Mouse (Mus musculus): Measurements from ENCODE around the gene Tgfa. TPM values are rescaled to one million over a fixed set of nuclear protein-coding genes. Genes with fewer than 3 reads are reported as not detected.

Gene Tgfa
- total RNA-seq (2021), result under 1 TPM; 0.13 to 0.22 TPM
- long read RNA-seq, experiment 1, result 0 reads
- long read RNA-seq, experiment 2, result 0 reads

DNA sequence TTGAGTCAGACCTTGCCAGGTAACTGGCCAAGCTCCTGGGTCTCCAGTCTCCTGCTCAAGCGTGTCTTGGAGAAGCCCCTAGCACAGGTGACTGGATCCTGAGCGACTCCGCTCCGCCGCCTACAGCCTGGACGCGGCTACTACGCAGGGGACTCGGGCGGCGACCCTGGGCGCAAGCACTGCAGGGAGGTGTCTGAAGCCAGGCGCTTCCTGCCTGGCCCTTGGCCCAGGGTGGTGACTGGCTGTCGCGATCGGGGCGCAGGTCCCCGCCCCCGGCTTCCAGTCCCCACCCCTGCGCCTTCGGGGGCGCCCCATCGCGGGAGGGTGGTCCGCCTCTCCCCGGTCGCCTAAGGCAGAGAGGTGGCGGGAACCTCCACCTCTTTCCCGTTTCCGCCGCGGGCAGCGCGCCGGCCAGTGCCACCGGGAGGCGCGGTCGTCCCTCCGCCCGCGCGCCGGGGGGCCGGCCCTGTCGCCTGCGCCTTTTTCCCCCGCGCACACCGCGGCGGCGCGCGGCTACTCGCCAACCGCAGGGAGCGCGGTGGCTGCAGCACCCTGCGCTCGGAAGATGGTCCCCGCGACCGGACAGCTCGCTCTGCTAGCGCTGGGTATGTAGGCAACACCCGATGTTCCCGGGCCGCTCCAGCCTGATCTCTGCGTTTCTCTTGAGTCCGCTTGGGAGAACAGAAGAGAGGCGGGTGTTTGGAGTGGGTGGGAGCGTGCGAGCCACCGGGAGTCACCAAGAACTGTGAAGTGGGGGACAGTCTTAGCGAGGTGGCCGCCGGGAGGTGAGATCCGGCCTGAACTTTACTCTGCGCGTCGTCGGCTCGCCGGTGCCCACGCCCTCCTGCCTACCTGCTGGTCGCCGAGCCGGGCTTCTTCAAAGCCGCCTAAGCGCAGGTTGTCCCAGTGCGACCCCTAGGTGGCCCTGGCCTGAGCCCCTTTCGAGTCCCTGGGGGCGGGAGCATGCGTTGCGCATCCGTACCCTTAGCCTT lies at the start of gene Tgfa:
Tgfa (plus strand) TSS at position 283 of the 992 bp plus-strand sequence.
- intact Hi-C loops (cut with DNase I), result loop anchor here (5.0 kb wide), 1 partner anchor 167 kb away; no protein-coding TSS in a partner anchor
- DNase-seq, result no peak

- no peak for DNase-seq
These were observed 46.5 kb upstream of the Tgfa start for GRCm38 (mm10) chr6:86148518-86148917.

GRCm38 (mm10) chr6:86149001-86149400 lies 46.0 kb upstream of the Tgfa start:
- intact Hi-C loops (cut with DNase I), result no loop called here
- DNase-seq, result no peak

More at GRCm38 (mm10) chr6:86148518-86148917, 46.5 kb upstream of the Tgfa start:
- intact Hi-C loops (cut with DNase I), result no loop called here

- intact Hi-C loops (cut with DNase I), result no loop called here
- no peak for DNase-seq
These were observed 42.3 kb upstream of the Tgfa start for GRCm38 (mm10) chr6:86152676-86153075.

DNA sequence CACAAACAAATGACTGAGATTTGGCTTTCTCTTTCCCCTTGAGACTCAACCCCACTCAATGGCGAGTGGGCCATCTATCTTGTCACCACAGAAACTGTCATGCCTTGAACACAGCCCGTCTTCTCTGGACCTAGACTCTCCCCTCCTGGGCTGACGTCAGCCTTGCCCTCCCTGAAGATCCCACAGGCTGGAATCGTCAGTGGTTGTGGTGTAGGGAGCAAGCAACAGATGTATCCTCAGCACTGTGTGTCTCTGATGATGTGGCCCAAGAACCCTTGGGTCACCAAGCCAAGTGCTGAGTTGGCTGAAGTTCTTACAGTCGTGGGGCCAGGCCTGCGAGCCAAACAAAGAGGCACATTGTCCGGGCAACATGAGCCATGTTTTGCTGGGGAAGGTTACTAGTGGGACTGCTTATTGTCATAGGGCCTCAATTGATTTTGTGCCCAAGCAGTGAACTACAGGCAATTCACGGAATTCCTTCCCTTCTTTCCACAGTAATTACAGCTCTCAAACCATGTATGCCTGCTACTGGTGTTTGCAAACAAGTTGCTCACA lies 41.5 kb upstream of the Tgfa start:
- intact Hi-C loops (cut with DNase I), result no loop called here
- peak in 1 of 2 experiments; percentile 17 for DNase-seq

GRCm38 (mm10) chr6:86154006-86154405 lies 41.0 kb upstream of the Tgfa start:
- intact Hi-C loops (cut with DNase I), result no loop called here
- DNase-seq, result no peak

DNA sequence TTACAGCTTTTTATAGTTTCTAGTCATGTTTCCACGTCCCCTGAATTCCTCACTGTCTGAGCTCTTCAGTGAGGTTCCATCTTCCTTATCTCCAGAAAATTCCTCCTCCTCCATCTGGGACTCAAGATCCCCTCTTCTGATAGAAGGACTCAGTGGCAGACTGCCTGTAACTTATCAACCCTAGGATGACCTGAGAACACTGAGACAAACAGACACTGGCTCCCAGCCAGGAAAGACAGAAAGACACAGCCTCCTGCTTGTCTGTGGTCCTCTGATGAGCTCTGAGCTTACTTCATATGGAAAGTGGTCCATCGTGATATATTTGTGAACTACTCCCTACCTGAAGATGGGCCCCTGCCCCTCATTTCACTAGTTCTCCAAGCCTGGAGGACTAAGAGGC lies 40.5 kb upstream of the Tgfa start:
- intact Hi-C loops (cut with DNase I), result no loop called here

DNA sequence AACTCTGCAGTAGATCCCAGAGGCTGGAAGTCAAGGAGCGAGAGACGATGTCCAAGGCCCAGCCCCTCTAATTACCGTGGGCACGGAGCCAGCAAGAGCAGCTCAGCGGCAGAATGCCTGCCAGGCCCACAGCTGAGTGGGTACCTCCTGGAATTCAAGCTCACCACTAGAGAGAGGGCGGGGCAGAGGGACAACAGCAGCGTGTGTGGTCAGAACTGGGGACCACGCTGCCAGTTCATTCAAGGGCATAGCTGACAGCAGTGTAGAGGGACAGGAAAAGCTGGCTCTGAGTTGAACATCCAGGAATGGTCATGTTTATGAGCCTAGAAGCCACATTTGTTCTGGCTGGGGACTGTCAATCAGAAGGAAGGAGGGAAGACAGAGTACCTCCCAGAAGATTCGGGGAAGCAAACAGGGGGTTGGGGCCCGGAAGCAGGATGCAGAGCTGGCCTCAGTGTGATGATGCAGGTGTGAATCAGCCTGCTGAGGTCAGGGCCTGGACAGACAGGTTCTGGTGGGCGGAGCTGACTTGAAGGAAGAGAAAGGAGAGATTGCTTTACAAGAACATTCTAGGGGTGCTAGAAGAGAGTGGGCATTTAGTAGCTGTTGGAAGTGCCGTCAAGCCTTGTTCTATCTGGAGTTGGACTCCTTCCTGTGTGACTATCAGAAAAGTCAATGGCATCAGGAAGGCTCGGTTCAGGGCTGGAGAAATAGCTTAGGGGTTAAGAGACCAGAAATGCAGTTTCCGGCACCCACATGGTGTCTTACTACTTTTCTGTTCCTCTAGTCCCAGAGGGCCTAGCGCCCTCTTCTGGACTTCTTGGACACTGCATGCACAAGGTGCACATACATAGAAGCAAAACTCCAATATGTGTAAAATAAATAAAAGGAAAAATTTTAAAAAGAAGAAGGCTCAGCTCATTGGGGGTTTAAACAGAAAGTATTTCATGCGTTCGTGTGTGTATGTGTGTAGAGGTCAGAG lies 37.5 kb upstream of the Tgfa start:
- no peak for DNase-seq
- intact Hi-C loops (cut with DNase I), result no loop called here

More for the DNA sequence above, 40.5 kb upstream of the Tgfa start:
- DNase-seq, result no peak

- intact Hi-C loops (cut with DNase I), result no loop called here
- no peak for DNase-seq
These were observed 34.1 kb upstream of the Tgfa start for GRCm38 (mm10) chr6:86160878-86161277.

DNA sequence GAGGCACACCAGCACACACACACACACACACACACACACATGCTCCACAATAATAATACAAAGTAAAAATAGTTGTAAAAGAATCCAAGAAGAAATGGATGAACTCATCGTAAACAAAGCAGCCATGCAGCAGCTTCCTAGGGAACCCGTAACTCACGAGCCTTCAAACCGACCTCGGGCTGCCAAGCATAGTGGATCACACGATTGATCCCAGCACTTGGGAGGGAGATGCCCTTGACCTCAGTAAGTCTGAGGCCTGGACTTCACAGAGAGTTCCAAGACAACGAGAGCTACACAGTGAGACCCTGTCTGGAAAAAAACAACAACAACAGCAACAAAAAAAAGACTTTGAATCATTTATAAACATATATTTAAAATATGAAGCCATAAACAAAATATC lies 33.4 kb upstream of the Tgfa start:
- DNase-seq, result no peak
- intact Hi-C loops (cut with DNase I), result no loop called here

DNA sequence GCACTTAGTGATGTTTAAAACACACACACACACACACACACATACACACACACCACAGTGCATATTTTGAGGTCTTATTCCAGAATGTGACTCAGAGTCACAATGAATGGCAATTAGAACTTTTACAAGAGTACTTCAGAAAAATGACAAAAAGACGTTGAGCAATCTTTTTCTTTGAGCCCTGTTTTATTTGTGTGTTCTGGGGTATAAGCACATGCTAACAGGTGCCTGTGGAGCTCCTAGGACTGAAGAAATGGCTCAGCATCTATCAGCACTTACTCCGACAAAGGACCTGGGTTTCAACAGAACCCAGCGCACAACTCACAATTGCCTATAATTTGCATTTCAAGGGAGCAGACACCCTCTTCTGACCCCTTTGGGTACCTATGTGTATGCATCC lies 31.0 kb upstream of the Tgfa start:
- no peak for DNase-seq
- intact Hi-C loops (cut with DNase I), result no loop called here

GRCm38 (mm10) chr6:86166426-86166825 lies 28.6 kb upstream of the Tgfa start:
- intact Hi-C loops (cut with DNase I), result no loop called here
- DNase-seq, result no peak

DNA sequence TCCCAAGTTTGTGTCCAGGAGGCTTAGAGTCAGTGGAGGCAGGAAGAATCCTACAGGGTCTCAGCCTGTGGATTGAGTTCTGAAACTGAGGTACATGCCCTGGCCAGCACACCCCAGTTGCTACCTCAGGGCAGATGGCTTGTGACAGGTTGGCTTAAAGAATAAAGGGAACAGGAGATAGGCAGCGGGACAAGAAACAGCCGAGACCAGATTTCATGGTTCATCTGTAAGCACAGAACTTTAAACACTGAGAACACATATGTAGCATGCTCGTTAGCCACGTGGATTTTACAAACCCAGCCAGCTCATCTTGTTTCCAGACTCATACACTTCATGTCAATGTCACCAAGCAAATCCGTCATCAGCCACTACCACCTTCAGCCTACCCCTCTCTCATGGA lies 27.2 kb upstream of the Tgfa start:
- DNase-seq, result no peak
- intact Hi-C loops (cut with DNase I), result no loop called here

GRCm38 (mm10) chr6:86169166-86169565 lies 25.9 kb upstream of the Tgfa start:
- intact Hi-C loops (cut with DNase I), result no loop called here
- no peak for DNase-seq

DNA sequence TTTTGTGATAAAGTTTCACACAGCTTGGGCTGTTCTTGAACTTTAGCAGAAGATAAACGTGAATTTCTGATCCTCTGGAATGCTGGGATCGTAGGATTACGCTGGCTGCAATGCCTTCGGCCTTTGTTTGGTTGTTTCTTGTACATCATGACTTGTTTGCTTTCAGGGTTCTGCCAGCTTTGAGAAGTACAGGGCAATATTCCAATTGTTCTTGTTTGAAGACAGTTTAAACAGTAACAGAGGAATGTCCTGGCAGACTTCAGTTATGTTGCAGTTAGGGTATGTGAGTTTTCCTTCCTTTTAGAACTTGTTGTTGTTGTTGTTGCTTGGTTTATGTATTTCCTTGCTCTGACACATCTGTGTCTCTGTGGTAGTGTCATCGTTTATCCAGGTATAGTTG lies 18.8 kb upstream of the Tgfa start:
- no peak for DNase-seq
- intact Hi-C loops (cut with DNase I), result no loop called here

DNA sequence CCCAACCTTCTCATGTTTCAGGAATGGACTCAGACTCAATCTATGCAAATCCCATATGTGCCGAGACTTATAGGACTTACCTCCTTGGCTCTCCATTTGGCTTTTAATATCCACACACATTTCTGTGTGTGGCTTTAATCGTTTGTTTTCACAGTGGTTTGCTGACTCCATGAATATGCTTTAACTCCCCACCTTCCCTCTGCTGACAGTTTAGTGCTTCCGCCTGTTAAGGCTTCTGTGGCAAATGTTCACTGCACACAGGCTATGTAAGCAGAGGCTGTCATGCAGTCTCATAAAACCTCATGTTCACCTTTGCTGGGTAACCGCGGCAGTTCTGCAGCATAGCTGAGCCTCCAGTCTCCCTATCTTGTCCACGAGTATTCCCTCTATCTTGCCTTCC lies 18.3 kb upstream of the Tgfa start:
- intact Hi-C loops (cut with DNase I), result no loop called here
- DNase-seq, result no peak

DNA sequence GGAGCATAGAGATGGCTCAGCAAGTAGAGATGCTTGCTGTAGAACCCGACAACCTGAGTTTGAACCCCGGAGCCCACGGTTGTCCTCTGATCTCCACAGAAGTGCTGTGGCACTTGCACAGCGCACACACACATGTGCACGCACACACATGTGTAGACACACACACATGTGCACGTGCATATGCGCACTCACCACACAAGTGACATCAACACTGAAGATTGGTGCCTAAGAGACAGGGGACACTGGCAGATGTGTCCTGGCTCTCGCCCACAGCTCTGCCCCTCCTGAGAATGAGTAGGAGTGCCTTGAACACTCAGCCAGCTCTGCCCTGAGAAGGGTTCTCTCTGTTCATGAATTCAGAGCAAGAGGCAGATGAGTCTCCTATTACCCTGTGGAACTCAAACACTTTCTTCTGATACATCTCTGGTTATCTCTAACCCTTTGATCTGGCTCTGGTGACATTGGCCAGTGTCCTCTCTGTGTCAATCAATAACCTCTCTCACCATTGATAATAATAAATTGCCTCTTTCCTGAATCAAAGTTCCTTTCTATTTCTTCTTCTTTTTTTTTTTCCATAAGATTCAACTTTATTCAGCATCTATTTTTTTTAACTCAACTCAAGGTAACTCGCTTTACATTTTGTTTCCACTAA lies 17.6 kb upstream of the Tgfa start:
- intact Hi-C loops (cut with DNase I), result no loop called here
- DNase-seq, result no peak

GRCm38 (mm10) chr6:86180617-86181016 lies 14.4 kb upstream of the Tgfa start:
- DNase-seq, result no peak
- intact Hi-C loops (cut with DNase I), result no loop called here

- no peak for DNase-seq
- intact Hi-C loops (cut with DNase I), result no loop called here
These were observed 13.0 kb upstream of the Tgfa start for GRCm38 (mm10) chr6:86182016-86182415.

GRCm38 (mm10) chr6:86182626-86183025 lies 12.4 kb upstream of the Tgfa start:
- DNase-seq, result no peak
- intact Hi-C loops (cut with DNase I), result no loop called here

Measured in gastrocnemius, postnatal 36 days (tissue).